Mouse (Mus musculus): ENCODE data around the gene Elmo1.

Elmo1 gene

DNA sequence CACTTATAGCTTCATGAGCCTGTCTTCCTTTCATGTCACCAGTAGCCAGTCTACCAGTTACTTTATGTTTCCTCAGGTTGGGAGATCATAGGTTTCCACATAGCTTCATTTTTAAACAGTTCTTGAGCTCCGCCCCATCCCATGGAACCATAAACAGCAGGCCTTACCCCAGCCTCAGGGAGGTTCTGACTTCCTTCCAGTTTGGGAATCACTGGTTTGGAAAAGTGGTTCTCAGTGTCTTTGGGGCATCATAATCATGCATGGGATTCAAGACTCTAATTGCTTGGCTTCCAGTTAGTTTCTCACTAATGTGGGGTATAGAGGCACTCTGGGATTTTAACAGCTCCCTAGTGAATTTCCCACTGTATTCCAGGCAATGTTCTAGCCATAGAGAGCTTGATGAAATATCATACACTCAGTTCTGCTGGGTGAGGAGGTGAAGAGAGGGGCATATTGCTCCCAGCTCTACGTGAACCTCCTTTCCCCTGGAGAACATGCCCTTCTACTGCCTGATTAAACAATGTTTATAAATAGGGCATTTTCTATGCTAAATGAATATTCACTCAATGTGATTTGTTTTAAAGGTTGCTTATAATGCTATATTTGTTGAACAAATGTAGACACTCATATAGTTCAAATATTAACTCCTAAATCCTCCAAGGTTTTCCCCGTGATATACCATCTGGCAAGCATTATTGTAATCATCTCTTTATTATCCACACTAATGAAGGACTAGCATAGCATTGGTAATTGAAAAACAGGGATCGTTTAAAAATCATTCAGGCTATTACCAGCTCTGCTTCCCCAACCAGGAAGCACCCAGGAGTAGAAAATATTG is 244.9 kb downstream of the Elmo1 start:
- DNase-seq, result no peak

DNA sequence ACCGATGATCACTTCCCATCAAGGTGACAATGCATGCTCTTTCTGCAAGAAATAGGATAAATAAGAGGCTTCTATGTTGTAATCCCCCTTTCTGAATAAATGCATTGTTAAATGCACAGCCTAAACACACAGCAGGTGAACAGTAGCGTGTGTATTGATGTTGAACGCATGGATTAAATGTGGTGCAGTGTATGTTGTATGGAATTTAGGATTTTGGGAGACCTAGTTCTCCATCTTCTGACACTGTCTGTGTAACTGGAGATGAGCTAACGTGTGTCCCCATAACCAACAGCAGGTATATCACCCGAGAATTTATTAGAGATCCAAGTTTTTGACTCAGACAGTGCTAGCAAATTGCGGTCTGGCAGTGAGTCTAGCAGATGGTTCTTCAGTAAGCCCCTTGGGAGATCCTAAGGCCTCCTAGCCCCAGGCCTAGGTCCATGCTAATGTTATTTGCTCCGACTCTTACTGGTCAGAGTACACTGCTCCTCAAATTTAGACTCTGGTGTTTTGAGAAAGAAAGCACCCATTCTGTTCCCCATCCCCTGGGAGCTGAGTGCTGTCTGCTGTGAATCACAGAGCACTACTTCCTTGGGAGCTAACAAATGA is 245.6 kb downstream of the Elmo1 start:
- no peak for DNase-seq

DNA sequence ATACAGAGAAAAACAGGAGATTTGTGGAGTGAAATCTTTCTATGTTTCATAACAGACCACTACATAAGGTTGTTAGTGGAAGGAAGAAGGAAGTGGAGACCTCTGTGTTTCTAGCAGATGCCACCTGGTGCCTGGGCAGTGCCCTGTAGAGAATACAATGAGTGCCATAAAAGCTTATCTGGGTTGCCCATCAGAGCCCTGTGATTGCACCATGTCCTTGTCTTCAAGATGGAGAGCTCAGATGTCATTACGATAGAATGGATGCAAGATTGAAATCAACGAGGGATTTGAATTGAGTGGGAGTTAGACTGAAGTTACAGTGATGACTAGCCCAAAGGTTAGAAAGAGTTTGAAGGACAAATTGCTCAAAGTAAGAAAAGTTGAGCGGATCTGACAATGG is 252.5 kb downstream of the Elmo1 start:
- no peak for DNase-seq

DNA sequence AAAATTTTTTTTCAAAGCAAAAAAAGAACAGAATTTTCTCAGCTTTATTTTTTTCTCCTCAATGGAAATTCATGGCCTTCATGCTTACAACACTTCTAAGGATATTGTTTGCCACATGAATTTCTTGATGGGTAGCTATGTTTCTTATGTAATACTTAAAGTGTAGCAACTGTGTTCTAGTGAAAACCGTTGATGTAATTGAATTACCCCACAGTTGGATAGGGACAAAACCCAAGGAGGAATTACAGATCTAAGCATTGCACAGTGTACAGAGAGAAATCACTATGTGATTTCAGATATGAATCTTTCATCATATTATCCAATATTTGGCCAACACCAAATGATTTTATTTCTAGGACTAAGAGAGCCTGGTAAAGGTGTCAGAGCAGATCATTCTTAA is 259.4 kb downstream of the Elmo1 start:
- DNase-seq, result no peak

DNA sequence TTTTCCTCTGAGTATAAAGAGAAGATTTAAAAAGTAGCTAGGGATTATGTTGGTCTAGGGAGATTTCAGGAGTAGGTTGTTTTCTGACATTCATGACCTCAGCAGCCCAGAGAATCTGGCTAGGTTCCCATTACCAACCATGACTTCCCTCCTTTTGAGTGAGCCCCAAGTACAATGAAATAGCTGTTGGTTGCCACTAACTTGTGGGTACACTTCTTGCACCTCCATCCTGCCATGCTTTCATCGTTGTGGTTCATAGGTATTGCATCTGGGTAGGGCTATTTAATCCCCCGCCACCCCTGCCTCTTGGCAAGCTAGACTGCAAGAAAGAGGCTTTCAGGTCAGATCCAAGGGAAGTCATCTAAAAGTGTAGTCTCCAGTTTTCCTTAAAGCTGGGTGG is 262.2 kb downstream of the Elmo1 start:
- DNase-seq, result no peak

DNA sequence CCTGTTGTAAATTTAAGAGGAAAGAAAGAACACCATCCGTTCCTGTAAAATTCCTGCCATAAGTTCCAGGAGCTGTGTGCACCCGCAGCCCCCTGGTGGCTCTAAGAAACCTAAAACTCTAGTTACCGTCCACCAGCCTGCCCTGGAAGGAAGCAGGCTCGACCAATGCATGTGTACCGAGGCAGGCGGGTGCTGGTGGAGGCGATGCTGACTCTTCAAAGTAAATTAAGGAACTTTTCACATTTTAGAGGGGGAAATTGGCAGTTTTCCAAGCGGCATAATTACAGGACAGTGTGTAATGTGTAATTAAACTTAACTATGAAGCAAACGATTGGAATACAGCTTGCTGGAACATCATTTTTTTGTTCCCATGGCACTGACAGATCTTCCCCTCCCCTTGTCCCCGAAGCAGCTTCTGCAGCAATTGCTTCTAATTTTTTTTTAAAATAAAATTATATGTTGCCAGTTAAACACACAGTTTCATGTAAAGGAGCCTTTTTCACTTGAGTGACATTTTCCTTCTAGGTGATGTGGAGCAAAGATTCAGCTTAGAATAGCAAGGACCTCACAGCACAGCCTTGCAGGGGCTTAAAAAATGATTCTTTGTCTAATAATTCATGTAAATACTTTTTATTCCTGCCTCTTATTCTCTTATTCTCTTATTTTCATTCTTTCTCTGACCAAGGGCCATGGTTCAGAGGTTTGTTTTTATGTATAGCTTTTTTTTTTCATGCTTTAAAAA is 263.6 kb downstream of the Elmo1 start:
- DNase-seq, result no peak

DNA sequence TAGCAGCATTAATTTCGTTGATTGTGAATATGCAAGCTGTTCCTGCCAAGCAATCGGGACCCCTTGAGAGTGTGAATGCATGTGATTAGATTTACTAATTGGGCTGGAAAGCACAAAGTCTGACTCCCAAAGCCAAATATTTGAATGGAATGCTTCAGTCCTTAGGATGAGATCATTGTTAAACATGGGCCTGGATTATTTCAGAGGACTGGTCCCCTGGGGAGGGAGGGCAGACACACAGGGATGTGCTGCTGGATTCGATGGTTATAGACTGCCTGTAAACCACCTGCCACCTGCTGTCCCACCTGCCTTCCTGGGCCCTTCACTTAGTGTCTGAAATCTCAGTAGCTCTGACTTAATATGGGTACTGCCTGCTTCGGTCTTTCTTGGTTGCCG is 264.2 kb downstream of the Elmo1 start:
- DNase-seq, result no peak

DNA sequence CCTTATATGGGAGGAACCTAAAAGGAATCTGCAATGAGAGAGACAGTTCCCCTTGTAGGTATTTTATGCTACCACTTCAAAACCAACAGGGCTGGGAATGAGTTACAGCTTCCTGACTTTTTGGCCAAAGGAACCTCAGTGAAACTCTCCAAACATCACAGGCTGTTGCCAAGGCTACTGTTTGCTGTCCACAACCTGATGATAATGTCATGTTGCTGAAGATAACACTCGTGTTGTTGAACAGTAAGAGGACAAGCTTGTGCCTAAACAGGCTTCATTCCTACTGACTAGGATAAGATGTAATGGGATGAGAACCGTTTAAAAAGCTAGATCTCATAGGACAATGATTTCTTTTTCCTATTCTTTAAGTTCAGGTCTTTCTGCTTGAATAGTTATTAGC is 272.1 kb downstream of the Elmo1 start:
- DNase-seq, result no peak

DNA sequence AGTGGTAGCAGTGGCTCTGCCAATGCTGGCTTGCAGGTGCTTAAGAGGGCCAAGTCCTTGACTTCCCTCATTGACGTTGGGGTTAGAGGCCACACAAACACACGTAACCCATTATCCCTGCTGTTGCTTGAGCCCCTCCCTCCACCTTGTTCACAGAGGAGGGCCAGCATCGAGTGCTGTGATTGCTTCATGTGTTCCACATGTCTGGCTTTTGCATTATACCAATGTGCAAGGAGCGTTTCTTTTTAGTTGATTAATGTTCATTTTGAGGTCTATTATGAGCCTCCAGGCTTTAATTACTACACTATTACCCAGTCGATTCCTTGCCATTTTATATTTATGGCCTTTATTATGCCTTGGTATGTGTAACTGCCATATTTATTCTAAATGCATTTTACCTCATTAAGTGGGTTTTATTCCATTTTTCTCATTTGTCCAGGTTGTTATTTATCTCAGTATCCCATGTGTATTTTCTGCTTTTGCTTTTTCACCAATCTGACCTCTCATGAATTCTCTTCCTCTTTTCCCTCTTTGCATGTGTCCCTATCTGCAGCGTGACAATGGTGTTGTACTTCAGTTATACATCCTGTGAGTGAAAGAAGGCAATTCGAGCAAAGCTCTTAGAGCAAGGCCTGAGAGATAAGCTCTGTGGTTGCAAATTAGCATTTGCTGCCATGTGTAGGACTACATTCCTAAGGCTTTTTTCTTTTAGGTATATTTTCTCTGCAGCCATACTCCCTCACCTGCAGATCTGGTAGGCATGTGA is 275.6 kb downstream of the Elmo1 start:
- DNase-seq, result no peak

DNA sequence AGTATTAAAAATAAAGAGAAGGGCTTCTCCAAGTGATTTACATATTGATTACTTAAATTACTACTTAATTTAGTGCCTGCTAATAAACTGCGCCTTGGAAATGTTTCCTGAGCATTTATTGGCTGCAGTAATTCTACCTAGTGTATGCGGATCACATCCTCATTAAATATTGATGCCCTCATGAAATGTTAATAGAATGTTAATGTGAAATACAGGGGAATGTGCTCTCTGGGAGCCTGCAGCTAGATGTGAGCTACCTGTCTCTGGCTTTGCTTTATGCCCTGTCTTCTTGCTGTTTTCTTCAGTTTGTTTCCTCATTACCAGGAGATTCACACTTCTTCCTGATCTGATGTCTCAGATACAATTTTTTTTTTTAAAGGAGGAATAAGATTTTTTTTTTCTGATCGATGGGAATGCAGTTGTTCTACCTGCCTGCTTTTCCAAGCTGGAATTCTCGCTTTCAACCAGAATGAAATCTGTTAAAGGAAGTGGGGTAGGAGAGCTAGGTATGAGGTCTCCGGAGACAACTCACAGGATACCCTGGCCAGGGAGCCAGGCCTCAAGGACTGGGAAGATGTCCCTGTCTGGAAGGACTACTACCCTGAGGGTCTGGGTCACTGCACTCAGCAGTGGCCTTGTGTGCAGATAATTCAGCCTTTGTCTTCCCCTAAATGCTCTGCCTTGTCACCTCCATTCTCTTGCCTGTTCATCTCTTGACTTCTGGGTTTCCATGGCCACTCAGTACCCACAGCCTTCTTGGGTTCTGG is 279.8 kb downstream of the Elmo1 start:
- DNase-seq, result no peak

DNA sequence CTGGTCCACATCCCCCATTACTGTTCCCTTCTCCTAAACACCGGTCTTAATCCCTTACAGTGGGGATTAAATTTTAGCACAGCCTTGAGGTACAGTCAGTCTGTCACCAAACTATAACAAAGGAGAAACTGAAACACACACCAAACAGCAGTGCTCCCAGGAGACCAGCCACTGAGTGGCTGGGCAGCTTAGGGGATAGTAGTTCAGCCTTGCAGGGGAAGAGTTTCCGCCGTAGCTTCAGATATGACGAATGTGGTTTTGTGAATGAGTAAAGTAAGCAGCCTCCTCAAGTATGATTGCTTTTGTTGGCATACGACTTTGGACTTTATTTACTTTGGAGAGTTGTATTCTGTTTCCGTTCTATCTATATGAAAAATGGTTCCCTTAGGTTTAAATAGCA is 281.1 kb downstream of the Elmo1 start:
- DNase-seq, result no peak

DNA sequence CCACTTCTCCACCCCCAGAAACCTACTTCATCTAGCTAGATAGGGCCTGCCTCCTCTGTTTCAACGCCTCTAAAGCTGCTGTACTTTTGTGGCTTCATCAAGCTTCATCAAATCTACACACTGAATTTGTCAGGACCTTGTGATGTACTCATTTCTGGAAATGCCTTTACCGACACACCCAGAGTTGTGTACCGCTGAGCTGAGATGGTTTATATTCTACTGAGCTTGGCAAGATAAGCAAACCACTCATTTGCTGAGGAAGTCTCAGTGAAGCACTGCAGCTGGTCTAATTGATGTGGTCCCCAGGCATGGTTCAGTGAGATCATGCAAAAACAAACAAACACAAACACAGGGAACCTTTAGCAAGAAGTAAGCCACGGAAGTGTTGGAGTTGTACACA is 281.9 kb downstream of the Elmo1 start:
- no peak for DNase-seq

DNA sequence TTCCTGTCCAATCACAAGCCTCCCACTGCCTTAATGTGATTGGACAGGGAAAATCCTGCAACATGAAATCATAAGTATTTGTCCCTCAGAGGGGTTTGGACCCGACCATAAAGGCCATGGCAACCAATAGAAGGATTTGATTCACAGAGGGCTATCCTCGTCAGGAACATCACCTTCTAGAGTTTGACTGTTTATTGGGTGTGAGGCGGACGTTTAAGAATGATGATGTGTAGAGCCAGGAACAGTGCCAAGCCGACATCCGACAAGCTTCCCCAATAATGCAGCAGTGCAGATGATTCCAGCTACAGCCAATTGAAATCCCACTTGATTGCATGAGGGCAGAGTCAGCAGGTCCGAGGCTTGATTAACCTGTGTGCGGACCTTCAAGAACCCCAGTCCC is 288.5 kb downstream of the Elmo1 start:
- no peak for DNase-seq

DNA sequence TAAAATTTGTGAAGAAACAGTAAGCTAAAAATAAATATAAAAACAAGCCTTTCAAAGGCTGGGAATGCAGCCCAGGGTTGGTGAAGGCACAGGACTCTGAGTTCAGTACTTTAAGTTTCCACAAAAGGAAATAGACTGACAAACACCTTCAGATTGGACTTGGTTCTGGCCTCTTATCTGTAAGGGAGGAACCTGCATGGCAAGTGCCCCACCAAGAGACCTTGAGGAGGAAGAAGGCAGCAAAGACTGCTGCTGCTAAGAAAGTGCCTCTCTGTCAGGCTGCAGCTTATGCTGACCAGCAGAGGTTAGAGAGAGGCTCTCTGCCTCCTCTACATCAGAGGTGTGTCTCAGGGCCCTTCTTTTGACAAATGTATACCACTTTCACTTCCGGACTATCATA is 293.5 kb downstream of the Elmo1 start:
- no peak for DNase-seq

DNA sequence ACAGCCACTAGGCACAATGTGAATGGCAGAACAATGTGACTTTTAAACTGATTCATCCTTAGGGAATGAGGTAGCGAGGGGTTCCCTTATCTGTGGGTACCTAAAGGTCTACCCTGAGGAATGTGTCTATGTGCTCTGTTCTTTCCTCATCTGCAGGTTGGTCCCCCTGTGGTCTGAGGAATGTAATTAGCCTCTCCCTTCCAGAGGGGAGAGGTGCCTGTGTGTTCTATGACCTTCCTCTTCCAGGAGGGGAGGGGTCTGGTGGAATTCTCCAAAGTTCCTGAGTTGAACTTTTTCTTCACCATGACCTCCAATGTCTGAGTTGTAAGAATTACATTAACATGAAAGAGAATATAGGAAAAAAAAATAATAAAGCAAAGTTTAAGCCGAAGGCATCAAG is 294.4 kb downstream of the Elmo1 start:
- DNase-seq, result no peak

DNA sequence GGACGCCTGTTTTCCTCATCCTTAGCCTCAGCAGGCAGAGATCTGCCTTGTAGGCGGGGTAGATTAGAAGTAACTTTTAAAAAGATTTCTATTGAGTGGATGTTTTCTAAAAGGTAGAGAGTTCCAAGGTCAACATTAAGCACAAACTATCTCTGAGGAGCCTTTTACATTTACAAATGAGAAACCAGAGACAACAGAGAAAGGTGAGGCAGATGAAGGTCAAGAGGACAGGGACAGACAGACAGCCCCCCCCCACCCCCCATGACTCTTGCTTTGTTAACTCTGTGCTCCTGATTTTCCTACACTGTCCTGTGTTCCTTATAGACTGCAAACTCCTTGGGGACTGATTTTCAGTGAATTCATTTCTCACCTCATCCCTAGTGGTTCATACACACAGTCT is 295.0 kb downstream of the Elmo1 start:
- DNase-seq, result no peak

DNA sequence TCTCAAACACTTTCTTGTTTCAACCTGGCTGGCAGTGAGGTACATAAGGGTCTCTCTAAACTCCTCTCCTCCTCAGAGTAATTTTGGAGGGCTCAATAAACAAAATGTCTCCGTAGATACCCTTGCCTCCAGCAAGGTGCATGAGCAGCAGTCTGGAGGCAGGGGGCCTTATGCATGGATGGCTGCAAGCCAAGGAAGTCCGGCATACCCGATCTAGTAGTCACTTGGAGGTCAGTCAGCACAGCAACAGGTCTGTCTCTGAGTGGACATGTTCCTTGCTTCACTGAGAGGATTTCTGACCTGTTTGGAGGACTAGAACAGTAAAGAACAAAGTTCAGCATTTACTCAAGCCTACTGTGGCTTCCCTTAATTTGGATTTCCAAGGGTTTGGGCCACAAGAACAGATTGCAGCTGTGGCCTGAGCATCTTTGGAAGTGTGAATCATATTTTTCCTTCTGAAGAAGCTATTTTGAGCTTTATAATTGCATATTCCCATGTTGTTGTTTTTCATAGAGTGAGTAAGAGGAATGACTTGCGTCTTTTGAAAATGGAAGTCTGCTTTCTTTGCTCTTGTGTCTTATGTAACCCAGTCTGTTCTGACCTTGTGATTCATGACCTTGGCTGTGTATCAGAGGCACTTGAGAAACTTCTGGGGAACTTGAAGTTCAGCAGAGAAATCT is 296.2 kb downstream of the Elmo1 start:
- DNase-seq, result no peak

DNA sequence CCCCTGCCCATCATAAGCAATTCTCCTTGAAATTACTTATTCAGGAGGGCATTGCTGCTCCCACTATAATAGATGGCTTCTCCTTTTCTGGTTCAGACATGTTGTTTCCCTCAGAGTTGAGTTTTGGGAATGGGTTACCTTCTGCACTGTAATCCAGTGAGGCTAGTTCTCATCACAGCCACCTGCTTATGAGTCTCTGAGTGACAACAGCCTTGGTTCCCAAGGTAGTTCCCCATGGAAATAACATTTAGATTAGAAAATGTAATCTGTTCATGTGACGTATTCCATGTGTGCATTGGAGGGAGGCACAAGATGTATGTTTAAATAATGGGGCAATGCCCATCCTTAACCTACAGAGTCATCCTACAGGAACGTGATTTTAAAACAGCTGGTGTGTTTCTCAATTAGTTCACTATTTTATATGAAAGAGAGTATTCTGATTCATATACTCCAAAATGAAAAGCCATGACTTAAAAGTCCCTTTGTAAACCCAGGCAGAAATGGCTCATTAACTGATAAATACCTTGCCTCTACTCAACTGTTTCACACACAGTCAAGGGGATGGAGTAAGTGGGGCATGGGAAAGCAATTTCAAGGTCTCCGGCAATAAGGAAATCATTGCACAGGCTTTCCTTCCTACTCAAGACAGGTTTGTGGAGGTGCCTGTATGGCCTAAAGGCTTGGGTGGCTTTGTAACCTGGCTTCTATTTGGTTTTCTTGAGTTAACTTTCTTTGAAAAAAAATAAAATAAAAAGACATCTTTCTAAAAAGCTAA is 302.6 kb downstream of the Elmo1 start:
- no peak for DNase-seq

DNA sequence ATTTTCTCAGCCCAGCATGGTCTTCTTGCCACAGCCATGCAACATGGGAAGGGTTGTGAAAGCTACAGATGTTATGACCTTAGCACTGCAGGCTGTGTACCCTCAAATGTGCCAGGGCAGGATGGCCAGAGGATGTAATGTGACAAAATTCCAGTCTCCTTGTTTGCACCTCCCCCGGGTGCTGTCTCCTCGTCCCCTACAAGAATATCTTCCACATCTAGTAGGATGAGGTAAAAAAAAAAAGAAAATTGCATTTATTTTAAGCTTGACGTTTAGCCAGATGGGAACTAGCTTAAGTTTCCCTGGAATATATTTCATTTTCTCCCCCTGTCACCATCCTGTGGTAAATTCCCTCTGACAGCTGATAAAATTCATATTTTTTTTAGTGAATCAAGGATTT is 307.3 kb downstream of the Elmo1 start:
- no peak for DNase-seq

DNA sequence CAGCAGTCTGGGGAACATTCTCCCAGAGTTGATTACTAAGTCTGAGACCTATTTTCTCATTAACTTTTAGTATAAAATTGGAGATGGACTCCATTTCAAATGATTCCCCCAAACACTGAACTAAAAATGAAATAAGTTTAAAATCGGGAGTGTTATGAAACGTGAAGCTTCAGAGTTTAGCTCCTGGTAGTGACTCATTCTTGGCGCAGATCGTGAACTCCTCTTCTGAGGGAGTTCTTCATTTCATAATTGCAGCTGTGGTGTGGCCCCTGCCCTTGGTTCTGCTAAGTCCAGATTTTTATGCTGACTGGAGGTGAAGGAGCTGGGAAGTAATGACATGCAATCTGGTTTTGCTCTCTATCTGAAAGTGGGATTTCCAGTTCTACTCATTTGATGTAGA is 307.9 kb downstream of the Elmo1 start:
- no peak for DNase-seq

DNA sequence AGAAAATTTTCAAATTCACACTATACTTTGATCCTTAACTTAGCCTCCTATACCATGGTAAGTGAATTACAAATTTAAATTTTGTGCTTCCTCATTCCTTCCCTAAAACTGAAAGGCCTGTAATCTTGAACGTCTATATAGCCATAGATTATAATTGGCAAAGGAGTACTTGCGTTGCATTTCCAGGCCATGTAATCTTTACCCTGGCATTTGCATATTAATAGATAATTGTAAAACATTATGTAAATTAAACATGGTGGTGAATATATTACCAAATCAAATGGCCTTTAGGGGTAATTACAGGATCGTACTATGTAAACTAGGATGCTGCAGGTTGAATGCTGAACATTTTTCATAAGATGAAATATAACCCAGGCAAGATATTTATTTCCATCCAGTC is 314.1 kb downstream of the Elmo1 start:
- no peak for DNase-seq
